Mouse (Mus musculus) ES-Bruce4 (cell line): ENCODE measurements around the gene Gpc2. TPM values are rescaled to one million over a fixed set of nuclear protein-coding genes. Genes with fewer than 3 reads are reported as not detected.

Experiments
- H3K27ac ChIP-seq: 2 replicates; pipeline ENCODE4 v1.5.1; 2012; ENCODE audit warnings: low read length, inconsistent platforms; ENCODE audit not compliant: insufficient read depth
- H3K27me3 ChIP-seq: 2 replicates; pipeline ENCODE4 v1.6.1; 2012; ENCODE audit warnings: mild to moderate bottlenecking, low read length, inconsistent platforms; ENCODE audit not compliant: control insufficient read depth, poor library complexity, insufficient read depth, severe bottlenecking
- H3K36me3 ChIP-seq: 2 replicates; pipeline ENCODE4 v1.6.1; 2012; ENCODE audit warnings: inconsistent platforms, mild to moderate bottlenecking, low read length, moderate library complexity; ENCODE audit not compliant: control insufficient read depth, poor library complexity, insufficient read depth, severe bottlenecking
- H3K4me1 ChIP-seq: one replicate; pipeline ENCODE4 v1.8.1; 2011; ENCODE audit warnings: low read length; ENCODE audit not compliant: control insufficient read depth, insufficient read depth
- H3K4me3 ChIP-seq: 2 replicates; pipeline ENCODE4 v1.5.1; 2011; ENCODE audit warnings: low read depth, mild to moderate bottlenecking, low read length
- H3K9ac ChIP-seq: 2 replicates; pipeline ENCODE4 v1.6.1; 2012; ENCODE audit warnings: low read depth, mild to moderate bottlenecking, inconsistent platforms; ENCODE audit not compliant: poor library complexity, severe bottlenecking
- H3K9me3 ChIP-seq: replicated peaks from 2 replicates; pipeline ENCODE4 v1.6.1; 2012; ENCODE audit warnings: mild to moderate bottlenecking, low read length, inconsistent platforms; ENCODE audit not compliant: control insufficient read depth, poor library complexity, insufficient read depth, severe bottlenecking
- CTCF ChIP-seq: IDR thresholded peaks from one replicate; pipeline ENCODE4 v1.8.1; 2011; ENCODE audit warnings: low read depth, low read length
- EP300 ChIP-seq: IDR thresholded peaks from 2 replicates; pipeline ENCODE4 v1.6.1; 2011; ENCODE audit warnings: low read depth, low read length; ENCODE audit not compliant: insufficient read depth
- POLR2A ChIP-seq: IDR thresholded peaks from one replicate; pipeline ENCODE4 v1.8.1; 2011; ENCODE audit warnings: low read length; ENCODE audit not compliant: insufficient read depth
- polyA plus RNA-seq: library from polyadenylated mRNA; stranded (reverse); fragments of >200 nt; gene quantifications from 2 replicates; pipeline ENCODE4 v1.2.4, GENCODE M21; 2011; ENCODE audit warnings: low read depth; ENCODE audit not compliant: missing spikeins, insufficient read depth, insufficient read length

Gpc2 gene
- polyA plus RNA-seq, 1 experiment, result 14.6 TPM

DNA sequence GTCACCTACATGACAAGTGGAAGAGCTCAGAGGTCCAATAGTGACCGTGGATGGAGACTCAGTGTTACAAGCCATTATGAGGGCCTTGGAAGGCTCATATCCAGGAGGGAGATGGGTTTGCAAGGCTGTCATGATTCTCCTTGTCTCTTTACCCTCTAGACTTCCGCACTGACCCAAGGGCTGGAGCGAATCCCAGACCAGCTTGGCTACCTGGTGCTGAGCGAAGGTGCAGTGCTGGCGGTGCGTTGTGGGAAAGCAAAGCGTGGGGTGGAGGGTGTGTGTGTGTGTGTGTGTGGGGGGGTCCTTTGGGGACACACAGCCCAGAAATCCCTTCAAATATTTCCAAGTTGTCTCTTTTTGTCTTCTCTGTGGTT is 23.7 kb downstream of the Gpc2 start:
- TF ChIP-seq CTCF (no peak), POLR2A (no peak), EP300 (no peak)
- peak overlapping the region; percentile 77 for H3K4me3 ChIP-seq
- H3K36me3 ChIP-seq, result peaks cover 8% of the 10 kb centered on the region; the same call in 1 of the 2 replicates
- H3K9ac ChIP-seq, result peak overlapping the region; percentile 16
- H3K27ac ChIP-seq, result no peak overlapping the region
- no peaks in the 10 kb centered on the region for H3K9me3 ChIP-seq
- no peaks in the 10 kb centered on the region for H3K4me1 ChIP-seq
- no peaks in the 10 kb centered on the region for H3K27me3 ChIP-seq

GRCm38 (mm10) chr5:138255353-138256093 is 24.3 kb downstream of the Gpc2 start, which contains the start of gene Lamtor4:
TSS of gene Lamtor4 (plus strand) at chr5:138255482.
- peak within 1 kb of the TSS; percentile 96 for H3K4me3 ChIP-seq
- H3K27me3 ChIP-seq, result no peaks in the 10 kb centered on the region
- H3K9ac ChIP-seq, result peak within 1 kb of the TSS; percentile 57
- no peaks in the 10 kb centered on the region for H3K9me3 ChIP-seq
- H3K27ac ChIP-seq, result 0 out of 2 replicates have a peak within 1 kb of the TSS, but pooled peaks have one; percentile 48
- H3K4me1 ChIP-seq, result no peaks in the 10 kb centered on the region
- TF ChIP-seq CTCF (no peak), POLR2A (peak; percentile 88), EP300 (peak; percentile 62)
- H3K36me3 ChIP-seq, result peaks cover 8% of the 10 kb centered on the region; the same call in 1 of the 2 replicates

GRCm38 (mm10) chr5:138253061-138253460 is 26.7 kb downstream of the Gpc2 start:
- Histone ChIP-seq H3K27ac (no peak overlapping the region), H3K4me1 (no peaks in the 10 kb centered on the region), H3K9me3 (no peaks in the 10 kb centered on the region), H3K27me3 (no peaks in the 10 kb centered on the region), H3K9ac (no peak overlapping the region), H3K36me3 (no peaks in the 10 kb centered on the region), H3K4me3 (no peak overlapping the region)
- TF ChIP-seq POLR2A (no peak), EP300 (no peak), CTCF (no peak)

DNA sequence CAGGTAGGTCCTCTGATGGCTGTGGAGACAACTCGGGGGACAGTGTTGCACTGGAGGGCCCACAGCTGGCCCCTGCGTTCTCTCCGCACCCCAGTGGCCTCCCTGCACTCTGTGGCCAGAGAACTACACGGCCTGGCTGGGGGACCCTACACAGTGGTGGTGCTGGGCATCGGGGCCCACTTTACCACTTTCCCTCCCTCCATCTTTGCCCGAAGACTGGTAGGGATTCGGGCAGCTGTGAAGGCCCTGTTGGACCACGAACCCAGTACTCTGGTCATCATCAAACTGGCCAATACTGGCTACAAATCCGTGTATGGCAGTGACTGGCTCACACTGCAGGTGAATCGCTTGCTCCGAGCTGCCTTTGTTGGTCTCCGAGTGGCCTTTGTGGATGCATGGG is 28.7 kb downstream of the Gpc2 start:
- Histone ChIP-seq H3K4me3 (no peak overlapping the region), H3K27ac (no peak overlapping the region), H3K9me3 (no peaks in the 10 kb centered on the region), H3K9ac (no peak overlapping the region), H3K4me1 (no peaks in the 10 kb centered on the region), H3K36me3 (no peaks in the 10 kb centered on the region), H3K27me3 (no peaks in the 10 kb centered on the region)
- TF ChIP-seq EP300, result no peak
- no peak for TF ChIP-seq POLR2A
- TF ChIP-seq CTCF, result no peak

DNA sequence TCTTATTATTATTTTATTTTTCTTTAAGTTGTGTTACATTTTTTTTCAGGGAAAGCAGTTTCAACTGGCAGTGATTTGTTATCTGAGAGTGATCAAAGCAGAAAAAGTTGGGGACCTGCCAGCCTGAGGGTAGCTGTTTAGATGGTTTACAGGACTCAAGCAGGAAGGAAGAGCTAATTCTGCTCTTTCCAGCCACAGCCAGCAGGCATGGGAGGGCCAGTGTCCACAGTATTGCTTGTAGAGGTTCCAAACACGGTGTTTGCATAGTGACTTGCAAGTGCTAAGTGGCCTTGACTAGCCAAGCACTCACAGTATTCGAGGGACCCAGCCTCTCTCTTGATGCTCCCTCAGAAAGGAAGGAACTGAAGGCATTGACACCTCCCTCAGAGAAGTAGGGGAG is 38.3 kb downstream of the Gpc2 start:
- no peak overlapping the region for H3K27ac ChIP-seq
- TF ChIP-seq POLR2A, result no peak
- TF ChIP-seq EP300, result no peak
- no peak for TF ChIP-seq CTCF
- H3K4me3 ChIP-seq, result no peak overlapping the region
- no peaks in the 10 kb centered on the region for H3K9me3 ChIP-seq
- no peaks in the 10 kb centered on the region for H3K36me3 ChIP-seq
- no peaks in the 10 kb centered on the region for H3K4me1 ChIP-seq
- no peak overlapping the region for H3K9ac ChIP-seq
- no peaks in the 10 kb centered on the region for H3K27me3 ChIP-seq

GRCm38 (mm10) chr5:138234224-138234623 is 45.6 kb downstream of the Gpc2 start:
- H3K27me3 ChIP-seq, result no peaks in the 10 kb centered on the region
- no peaks in the 10 kb centered on the region for H3K9me3 ChIP-seq
- H3K4me3 ChIP-seq, result no peak overlapping the region
- H3K4me1 ChIP-seq, result no peaks in the 10 kb centered on the region
- H3K9ac ChIP-seq, result no peak overlapping the region
- no peak for TF ChIP-seq POLR2A
- no peak for TF ChIP-seq CTCF
- TF ChIP-seq EP300, result no peak
- no peaks in the 10 kb centered on the region for H3K36me3 ChIP-seq
- no peak overlapping the region for H3K27ac ChIP-seq
